Mouse (Mus musculus): ENCODE results near the gene Tmc6. TPM values are rescaled to one million over a fixed set of nuclear protein-coding genes. Genes with fewer than 3 reads are reported as not detected.

Tmc6 gene
- total and polyA plus RNA-seq, 3 experiments = 16.8 to 28.4 (median 26.8) TPM

DNA sequence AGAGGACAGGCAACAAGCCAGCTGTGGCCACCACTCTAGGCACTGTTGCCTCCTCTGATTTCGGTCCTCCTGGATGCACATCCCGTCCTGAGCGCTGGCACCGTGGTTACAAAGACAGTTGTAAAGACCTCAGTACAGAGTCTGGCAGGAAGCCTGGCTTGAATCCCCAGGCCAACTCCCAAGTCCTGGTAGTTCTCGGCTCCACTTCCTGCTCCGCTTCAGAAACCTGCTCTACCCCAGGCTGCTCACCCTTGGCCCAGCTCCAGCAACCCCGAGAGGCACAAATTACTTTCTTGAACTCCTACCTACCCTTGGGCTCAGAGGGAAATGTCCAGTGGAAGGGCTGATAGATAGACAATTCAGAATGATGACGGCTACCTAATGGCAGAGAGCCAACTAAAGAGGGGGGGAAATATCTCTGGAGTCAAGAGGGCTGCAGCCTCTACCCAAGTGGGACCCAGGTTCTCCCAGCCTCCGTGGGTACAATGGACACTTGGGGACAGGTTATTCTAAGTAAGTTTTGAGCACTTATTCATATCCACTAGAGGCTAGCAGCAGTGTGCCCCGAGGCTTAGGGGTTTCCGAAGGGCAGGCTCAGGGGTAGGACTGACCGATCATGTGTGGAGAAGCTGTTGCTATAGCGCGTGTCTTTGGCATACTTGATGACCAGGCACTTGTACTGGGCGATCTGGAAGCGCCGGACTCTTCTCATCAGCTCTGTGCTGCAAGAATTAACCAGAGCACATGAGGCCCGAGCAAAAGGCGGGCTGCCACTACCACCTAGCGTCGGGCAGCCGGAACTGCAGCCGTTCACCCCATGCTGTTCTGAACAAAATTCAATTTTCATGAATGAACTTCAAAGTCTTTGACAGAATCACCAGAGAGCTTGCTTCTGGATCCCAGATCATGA is 42.3 kb upstream of the Tmc6 start:
- Histone ChIP-seq H3K27me3 (replicated peaks) (no peaks in the 10 kb centered on the region), H3K79me2 (replicated peaks; ENCODE audit: control insufficient read depth, extremely low read depth, insufficient read depth, poor library complexity, severe bottlenecking) (peaks cover 51% of the 10 kb centered on the region), H3K4me2 (ENCODE audit: insufficient read depth, low read depth, poor library complexity, severe bottlenecking) (peak overlapping the region; percentile 89), H3K27ac (ENCODE audit: insufficient read depth, low read depth) (peak overlapping the region; percentile 23; the same call in 1 of the 2 replicates), H3K9ac (ENCODE audit: insufficient read depth, low read depth) (peak overlapping the region; percentile 65), H3K4me3 (replicated peaks in 1 of 3; ENCODE audit: low read depth in 2 of 3, low read length in 2 of 3, poor library complexity in 1 of 3) (peak overlapping the region; percentile 64 to 77 (median 65)), H3K9me3 (replicated peaks; ENCODE audit: low read length) (no peaks in the 10 kb centered on the region), H3K36me3 (replicated peaks in 1 of 2; ENCODE audit: control insufficient read depth in 1 of 2, insufficient read depth in 1 of 2, low read length in 1 of 2) (peaks cover 40 to 54% of the 10 kb centered on the region in 2 experiments), H3K4me1 (ENCODE audit: control insufficient read depth in 1 of 2, insufficient read depth in 2 of 2) (peaks cover 10 to 57% of the 10 kb centered on the region in 2 experiments)
- TF ChIP-seq TCF12 (IDR thresholded peaks at IDR 0.05; ENCODE audit: low read depth, low read length) (peak; percentile 53; the same call in 1 of the 2 replicates), ZMIZ1 (IDR thresholded peaks at IDR 0.05; ENCODE audit: low read depth, low read length) (no peak; the same call in none of the 2 replicates), KAT2A (IDR thresholded peaks at IDR 0.05; ENCODE audit: insufficient replicate concordance, low read length) (no peak), USF2 (conservative IDR thresholded peaks at IDR 0.05; ENCODE audit: low read depth, low read length) (no peak), SMC3 (IDR thresholded peaks at IDR 0.05; ENCODE audit: low read depth, low read length) (peak; percentile 87), CHD1 (IDR thresholded peaks at IDR 0.05; ENCODE audit: low read depth, low read length) (no peak; the same call in 1 of the 2 replicates), POLR2AphosphoS2 (IDR thresholded peaks at IDR 0.05; ENCODE audit: low read depth, low read length) (peak; percentile 77), ZNF384 (IDR thresholded peaks at IDR 0.05; ENCODE audit: low read depth, low read length) (no peak), TBP (conservative IDR thresholded peaks at IDR 0.05; ENCODE audit: low read depth, low read length) (no peak), HCFC1 (IDR thresholded peaks at IDR 0.05; ENCODE audit: low read depth, low read length) (0 out of 2 replicates have a peak, but pooled peaks have one; percentile 15), IRF4 (IDR thresholded peaks at IDR 0.05; ENCODE audit: low read depth, low read length) (no peak; the same call in 1 of the 2 replicates), RCOR1 (conservative IDR thresholded peaks at IDR 0.05; ENCODE audit: low read depth, low read length) (no peak), NELFE (IDR thresholded peaks at IDR 0.05; ENCODE audit: low read depth, low read length) (0 out of 2 replicates have a peak, but pooled peaks have one; percentile 45), ETS1 (conservative IDR thresholded peaks at IDR 0.05; ENCODE audit: low read depth, low read length) (no peak), JUND (conservative IDR thresholded peaks at IDR 0.05; ENCODE audit: low read depth, low read length) (no peak), MYC (IDR thresholded peaks at IDR 0.05; ENCODE audit: low read depth, low read length) (peak; percentile 96), MEF2A (IDR thresholded peaks at IDR 0.05; ENCODE audit: borderline replicate concordance, low read depth, low read length) (no peak), CHD2 (IDR thresholded peaks at IDR 0.05; ENCODE audit: low read length) (no peak), RAD21 (IDR thresholded peaks at IDR 0.05; ENCODE audit: low read depth, low read length) (peak; percentile 88), SIN3A (IDR thresholded peaks at IDR 0.05; ENCODE audit: low read length) (peak; percentile 82), NRF1 (IDR thresholded peaks at IDR 0.05; ENCODE audit: low read depth, low read length) (no peak), ELF1 (IDR thresholded peaks at IDR 0.05; ENCODE audit: low read depth, low read length) (peak; percentile 54; the same call in 1 of the 2 replicates), ZC3H11A (IDR thresholded peaks at IDR 0.05; ENCODE audit: low read depth, low read length) (peak; percentile 42), PAX5 (IDR thresholded peaks at IDR 0.05; ENCODE audit: low read length) (no peak), CTCF (conservative IDR thresholded peaks at IDR 0.05 in 1 of 2, IDR thresholded peaks at IDR 0.05 in 1 of 2; ENCODE audit: low read depth in 2 of 2, low read length in 2 of 2) (peak; percentile 81 to 93), E2F4 (IDR thresholded peaks at IDR 0.05; ENCODE audit: insufficient replicate concordance, low read depth, low read length) (no peak), EP300 (IDR thresholded peaks at IDR 0.05; ENCODE audit: low read length) (no peak), MAZ (IDR thresholded peaks at IDR 0.05; ENCODE audit: low read depth, low read length) (no peak), MXI1 (IDR thresholded peaks at IDR 0.05; ENCODE audit: low read depth, low read length) (peak; percentile 96), GABPA (IDR thresholded peaks at IDR 0.05; ENCODE audit: insufficient replicate concordance, low read depth, low read length) (no peak), MAFK (IDR thresholded peaks at IDR 0.05; ENCODE audit: insufficient replicate concordance, low read length) (no peak), JUN (IDR thresholded peaks at IDR 0.05; ENCODE audit: insufficient read depth, low read depth, low read length) (no peak), POLR2A (IDR thresholded peaks at IDR 0.05; ENCODE audit: low read depth, low read length) (peak; percentile 38; the same call in 1 of the 2 replicates), BHLHE40 (IDR thresholded peaks at IDR 0.05; ENCODE audit: low read depth, low read length) (peak; percentile 44; the same call in 1 of the 2 replicates), MAX (IDR thresholded peaks at IDR 0.05; ENCODE audit: low read length) (peak; percentile 95), USF1 (IDR thresholded peaks at IDR 0.05; ENCODE audit: low read depth, low read length) (no peak), UBTF (IDR thresholded peaks at IDR 0.05; ENCODE audit: low read depth, low read length) (no peak), ZKSCAN1 (IDR thresholded peaks at IDR 0.05; ENCODE audit: borderline replicate concordance, low read depth, low read length) (no peak)
- dilution Hi-C loops (cut with MboI; ENCODE audit: extremely low pct_ligation_motif_present, extremely low pct_unique_long_range_greater_than_20kb, low sequenced_read_pairs) (no loop called here), in situ Hi-C loops (cut with MboI; ENCODE audit: low pct_ligation_motif_present, low pct_unique_long_range_greater_than_20kb, low sequenced_read_pairs) (loop anchor here (10.0 kb wide), 2 partner anchors 110 to 350 kb away; no protein-coding TSS in a partner anchor)
- peak; percentile 80 for DNase-seq (ENCODE audit: extremely low read depth)

Measured in CH12.LX (cell line).